Mouse (Mus musculus): Measurements from ENCODE around the gene Dhodh. TPM values are rescaled to one million over a fixed set of nuclear protein-coding genes. Genes with fewer than 3 reads are reported as not detected.

The Dhodh gene
- total RNA-seq (2015; ENCODE audit: low replicate concordance): 0.77 and 4.8 TPM in 2 replicates
- 4.0 and 4.3 TPM in 2 replicates for total RNA-seq (2017; ENCODE audit: low replicate concordance)

- ATAC-seq (replicated peaks; ENCODE audit: low FRiP score, poor library complexity, severe bottlenecking): peak; percentile 98
Measured at GRCm38 (mm10) chr8:109608271-109609152, at the start of gene Dhodh. Gene Dhodh (minus strand): TSS chr8:109608673.

GRCm38 (mm10) chr8:109656860-109657259 is 48.4 kb upstream of the Dhodh start:
- ATAC-seq (replicated peaks; ENCODE audit: low FRiP score, poor library complexity, severe bottlenecking): no peak

GRCm38 (mm10) chr8:109650801-109651200 is 42.3 kb upstream of the Dhodh start:
- no peak for ATAC-seq (replicated peaks; ENCODE audit: low FRiP score, poor library complexity, severe bottlenecking)

GRCm38 (mm10) chr8:109648469-109648868 is 40.0 kb upstream of the Dhodh start:
- ATAC-seq (replicated peaks; ENCODE audit: low FRiP score, poor library complexity, severe bottlenecking): no peak

- ATAC-seq (replicated peaks; ENCODE audit: low FRiP score, poor library complexity, severe bottlenecking): no peak
Measured at GRCm38 (mm10) chr8:109647331-109647730, 38.9 kb upstream of the Dhodh start.

GRCm38 (mm10) chr8:109641236-109641635 is 32.8 kb upstream of the Dhodh start:
- ATAC-seq (replicated peaks; ENCODE audit: low FRiP score, poor library complexity, severe bottlenecking): no peak

- no peak for ATAC-seq (replicated peaks; ENCODE audit: low FRiP score, poor library complexity, severe bottlenecking)
Measured at GRCm38 (mm10) chr8:109640410-109640809, 31.9 kb upstream of the Dhodh start.

GRCm38 (mm10) chr8:109638851-109639250 is 30.4 kb upstream of the Dhodh start:
- no peak for ATAC-seq (replicated peaks; ENCODE audit: low FRiP score, poor library complexity, severe bottlenecking)

- no peak for ATAC-seq (replicated peaks; ENCODE audit: low FRiP score, poor library complexity, severe bottlenecking)
Measured at GRCm38 (mm10) chr8:109635146-109635545, 26.7 kb upstream of the Dhodh start.

- ATAC-seq (replicated peaks; ENCODE audit: low FRiP score, poor library complexity, severe bottlenecking): no peak
Measured at GRCm38 (mm10) chr8:109632498-109632897, 24.0 kb upstream of the Dhodh start.

GRCm38 (mm10) chr8:109628638-109629037 is 20.2 kb upstream of the Dhodh start:
- ATAC-seq (replicated peaks; ENCODE audit: low FRiP score, poor library complexity, severe bottlenecking): no peak

- ATAC-seq (replicated peaks; ENCODE audit: low FRiP score, poor library complexity, severe bottlenecking): no peak
Measured at GRCm38 (mm10) chr8:109615569-109615968, 7.1 kb upstream of the Dhodh start.

GRCm38 (mm10) chr8:109614243-109615210 is 6.1 kb upstream of the Dhodh start, which contains the start of gene Pkd1l3:
Gene Pkd1l3 (plus strand): TSS chr8:109614517.
- peak; percentile 55; the same call in 1 of the 2 replicates for ATAC-seq (replicated peaks; ENCODE audit: low FRiP score, poor library complexity, severe bottlenecking)

- ATAC-seq (replicated peaks; ENCODE audit: low FRiP score, poor library complexity, severe bottlenecking): no peak
Measured at GRCm38 (mm10) chr8:109609153-109609502, 655 bp upstream of the Dhodh start.

GRCm38 (mm10) chr8:109607650-109608049 is 823 bp downstream of the Dhodh start:
- ATAC-seq (replicated peaks; ENCODE audit: low FRiP score, poor library complexity, severe bottlenecking): no peak

- ATAC-seq (replicated peaks; ENCODE audit: low FRiP score, poor library complexity, severe bottlenecking): no peak
Measured at GRCm38 (mm10) chr8:109606725-109607124, 1.7 kb downstream of the Dhodh start.

- ATAC-seq (replicated peaks; ENCODE audit: low FRiP score, poor library complexity, severe bottlenecking): peak; percentile 56
Measured at GRCm38 (mm10) chr8:109595854-109596253, 12.6 kb downstream of the Dhodh start.

GRCm38 (mm10) chr8:109593117-109593788 is 15.2 kb downstream of the Dhodh start:
- 0 out of 2 replicates have a peak, but pooled peaks have one; percentile 30 for ATAC-seq (replicated peaks; ENCODE audit: low FRiP score, poor library complexity, severe bottlenecking)

- peak; percentile 64 for ATAC-seq (replicated peaks; ENCODE audit: low FRiP score, poor library complexity, severe bottlenecking)
Measured at GRCm38 (mm10) chr8:109592164-109592563, 16.3 kb downstream of the Dhodh start.

- peak; percentile 74 for ATAC-seq (replicated peaks; ENCODE audit: low FRiP score, poor library complexity, severe bottlenecking)
Measured at GRCm38 (mm10) chr8:109591367-109591766, 17.1 kb downstream of the Dhodh start.
